Mouse (Mus musculus): ENCODE results near the gene Nin. TPM values are rescaled to one million over a fixed set of nuclear protein-coding genes. Genes with fewer than 3 reads are reported as not detected.

The Nin gene
- total and polyA plus RNA-seq, 3 experiments, result 24.8 to 58.3 (median 54.0) TPM

- no peak for TF ChIP-seq TAL1 (conservative IDR thresholded peaks at IDR 0.05; ENCODE audit: low read depth, low read length)
- no peak for TF ChIP-seq POLR2AphosphoS5 (IDR thresholded peaks at IDR 0.05; ENCODE audit: insufficient replicate concordance, low read depth, low read length)
- no peak for TF ChIP-seq GATA1 (IDR thresholded peaks at IDR 0.05; ENCODE audit: borderline replicate concordance, low read length)
- no peak for TF ChIP-seq GATA2 (IDR thresholded peaks at IDR 0.05; ENCODE audit: borderline replicate concordance, low read depth, low read length)
- TF ChIP-seq CTCF (IDR thresholded peaks at IDR 0.05; ENCODE audit: low read depth, low read length), result no peak
- Histone ChIP-seq H3K36me3 (replicated peaks) (no peaks in the 10 kb centered on the region), H3K9me3 (replicated peaks) (no peaks in the 10 kb centered on the region), H3K27me3 (ENCODE audit: insufficient read depth, low read length) (peaks cover 59% of the 10 kb centered on the region), H3K4me3 (ENCODE audit: low read depth, low read length) (no peak overlapping the region), H3K4me1 (ENCODE audit: insufficient read depth, low read depth, low read length) (no peaks in the 10 kb centered on the region)
- DNase-seq (ENCODE audit: low spot score) (no peak), ATAC-seq (ENCODE audit: extremely low read depth, insufficient number of reproducible peaks, low FRiP score, poor library complexity, severe bottlenecking) (no peak)
Measured at GRCm38 (mm10) chr12:70129105-70129504, 15.6 kb upstream of the Nin start.

GRCm38 (mm10) chr12:70126626-70127025 lies 13.1 kb upstream of the Nin start:
- no peak for ATAC-seq (ENCODE audit: extremely low read depth, insufficient number of reproducible peaks, low FRiP score, poor library complexity, severe bottlenecking)

GRCm38 (mm10) chr12:70119552-70119951 lies 6.0 kb upstream of the Nin start:
- Histone ChIP-seq H3K36me3 (replicated peaks) (no peaks in the 10 kb centered on the region), H3K27me3 (ENCODE audit: insufficient read depth, low read length) (peaks cover 68% of the 10 kb centered on the region), H3K4me3 (ENCODE audit: low read depth, low read length) (no peak overlapping the region), H3K9me3 (replicated peaks) (no peaks in the 10 kb centered on the region), H3K4me1 (ENCODE audit: insufficient read depth, low read depth, low read length) (peaks cover 20% of the 10 kb centered on the region)
- ATAC-seq (ENCODE audit: extremely low read depth, insufficient number of reproducible peaks, low FRiP score, poor library complexity, severe bottlenecking) (peak; percentile 81), DNase-seq (ENCODE audit: low spot score) (peak; percentile 83)
- TF ChIP-seq GATA2 (IDR thresholded peaks at IDR 0.05; ENCODE audit: borderline replicate concordance, low read depth, low read length) (no peak), GATA1 (IDR thresholded peaks at IDR 0.05; ENCODE audit: borderline replicate concordance, low read length) (no peak), CTCF (IDR thresholded peaks at IDR 0.05; ENCODE audit: low read depth, low read length) (no peak)

More at GRCm38 (mm10) chr12:70126626-70127025, 13.1 kb upstream of the Nin start:
- Histone ChIP-seq H3K36me3 (replicated peaks) (no peaks in the 10 kb centered on the region), H3K9me3 (replicated peaks) (no peaks in the 10 kb centered on the region), H3K4me1 (ENCODE audit: insufficient read depth, low read depth, low read length) (no peaks in the 10 kb centered on the region), H3K27me3 (ENCODE audit: insufficient read depth, low read length) (peaks cover 72% of the 10 kb centered on the region), H3K4me3 (ENCODE audit: low read depth, low read length) (no peak overlapping the region)
- no peak for TF ChIP-seq GATA1 (IDR thresholded peaks at IDR 0.05; ENCODE audit: borderline replicate concordance, low read length)
- TF ChIP-seq GATA2 (IDR thresholded peaks at IDR 0.05; ENCODE audit: borderline replicate concordance, low read depth, low read length), result no peak
- TF ChIP-seq POLR2AphosphoS5 (IDR thresholded peaks at IDR 0.05; ENCODE audit: insufficient replicate concordance, low read depth, low read length), result no peak
- TF ChIP-seq CTCF (IDR thresholded peaks at IDR 0.05; ENCODE audit: low read depth, low read length), result no peak
- no peak for TF ChIP-seq TAL1 (conservative IDR thresholded peaks at IDR 0.05; ENCODE audit: low read depth, low read length)
- no peak for DNase-seq (ENCODE audit: low spot score)

GRCm38 (mm10) chr12:70118721-70119345 lies 5.3 kb upstream of the Nin start:
- ATAC-seq (ENCODE audit: extremely low read depth, insufficient number of reproducible peaks, low FRiP score, poor library complexity, severe bottlenecking) (no peak), DNase-seq (ENCODE audit: low spot score) (no peak)
- Histone ChIP-seq H3K4me3 (ENCODE audit: low read depth, low read length) (no peak overlapping the region), H3K9me3 (replicated peaks) (no peaks in the 10 kb centered on the region), H3K36me3 (replicated peaks) (no peaks in the 10 kb centered on the region), H3K27me3 (ENCODE audit: insufficient read depth, low read length) (peaks cover 62% of the 10 kb centered on the region), H3K4me1 (ENCODE audit: insufficient read depth, low read depth, low read length) (peaks cover 20% of the 10 kb centered on the region)
- no peak for TF ChIP-seq TAL1 (conservative IDR thresholded peaks at IDR 0.05; ENCODE audit: low read depth, low read length)
- no peak for TF ChIP-seq CTCF (IDR thresholded peaks at IDR 0.05; ENCODE audit: low read depth, low read length)
- no peak for TF ChIP-seq GATA1 (IDR thresholded peaks at IDR 0.05; ENCODE audit: borderline replicate concordance, low read length)
- TF ChIP-seq POLR2AphosphoS5 (IDR thresholded peaks at IDR 0.05; ENCODE audit: insufficient replicate concordance, low read depth, low read length), result no peak
- no peak for TF ChIP-seq GATA2 (IDR thresholded peaks at IDR 0.05; ENCODE audit: borderline replicate concordance, low read depth, low read length)

GRCm38 (mm10) chr12:70117146-70117545 lies 3.6 kb upstream of the Nin start:
- no peaks in the 10 kb centered on the region for H3K9me3 ChIP-seq (replicated peaks)
- DNase-seq (ENCODE audit: low spot score) (no peak), ATAC-seq (ENCODE audit: extremely low read depth, insufficient number of reproducible peaks, low FRiP score, poor library complexity, severe bottlenecking) (no peak)
- peaks cover 63% of the 10 kb centered on the region for H3K27me3 ChIP-seq (ENCODE audit: insufficient read depth, low read length)
- no peak for TF ChIP-seq TAL1 (conservative IDR thresholded peaks at IDR 0.05; ENCODE audit: low read depth, low read length)
- TF ChIP-seq GATA2 (IDR thresholded peaks at IDR 0.05; ENCODE audit: borderline replicate concordance, low read depth, low read length), result no peak
- no peak for TF ChIP-seq POLR2AphosphoS5 (IDR thresholded peaks at IDR 0.05; ENCODE audit: insufficient replicate concordance, low read depth, low read length)
- no peak for TF ChIP-seq GATA1 (IDR thresholded peaks at IDR 0.05; ENCODE audit: borderline replicate concordance, low read length)
- H3K36me3 ChIP-seq (replicated peaks), result no peaks in the 10 kb centered on the region
- peaks cover 28% of the 10 kb centered on the region for H3K4me1 ChIP-seq (ENCODE audit: insufficient read depth, low read depth, low read length)
- no peak overlapping the region for H3K4me3 ChIP-seq (ENCODE audit: low read depth, low read length)

GRCm38 (mm10) chr12:70112090-70112383 lies 1.5 kb downstream of the Nin start:
- H3K4me1 ChIP-seq (ENCODE audit: insufficient read depth, low read depth, low read length), result peaks cover 56% of the 10 kb centered on the region
- DNase-seq (ENCODE audit: low spot score) (no peak), ATAC-seq (ENCODE audit: extremely low read depth, insufficient number of reproducible peaks, low FRiP score, poor library complexity, severe bottlenecking) (no peak)
- peaks cover 38% of the 10 kb centered on the region for H3K27me3 ChIP-seq (ENCODE audit: insufficient read depth, low read length)
- H3K9me3 ChIP-seq (replicated peaks), result no peaks in the 10 kb centered on the region
- peaks cover 10% of the 10 kb centered on the region for H3K36me3 ChIP-seq (replicated peaks)
- no peak for TF ChIP-seq TAL1 (conservative IDR thresholded peaks at IDR 0.05; ENCODE audit: low read depth, low read length)
- TF ChIP-seq POLR2AphosphoS5 (IDR thresholded peaks at IDR 0.05; ENCODE audit: insufficient replicate concordance, low read depth, low read length), result no peak
- TF ChIP-seq CTCF (IDR thresholded peaks at IDR 0.05; ENCODE audit: low read depth, low read length), result no peak
- TF ChIP-seq GATA2 (IDR thresholded peaks at IDR 0.05; ENCODE audit: borderline replicate concordance, low read depth, low read length), result no peak
- TF ChIP-seq GATA1 (IDR thresholded peaks at IDR 0.05; ENCODE audit: borderline replicate concordance, low read length), result no peak
- peak overlapping the region; percentile 80 for H3K4me3 ChIP-seq (ENCODE audit: low read depth, low read length)
